Mouse (Mus musculus): ENCODE measurements around the gene Ube3b.

DNA sequence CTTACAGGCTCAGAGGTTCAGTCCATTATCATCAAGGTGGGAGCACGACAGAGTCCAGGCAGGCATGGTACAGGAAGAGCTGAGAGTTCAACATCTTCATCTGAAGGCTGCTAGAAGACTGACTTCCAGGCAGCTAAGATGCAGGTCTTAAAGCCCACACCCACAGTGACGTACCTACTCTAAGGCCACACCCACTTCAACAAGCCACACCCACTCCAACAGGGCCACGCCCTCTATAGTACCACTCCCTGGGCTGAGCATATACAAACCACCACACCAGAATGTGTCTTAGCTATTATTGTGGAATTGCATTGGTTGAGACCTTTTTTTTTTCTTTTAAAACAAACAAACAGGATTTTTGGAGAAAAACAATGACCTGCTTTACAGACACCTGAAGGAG is 34.9 kb upstream of the Ube3b start:
- TF ChIP-seq CTCF (IDR thresholded peaks at IDR 0.05; ENCODE audit: control insufficient read depth, insufficient read depth, insufficient read length) (no peak), MAX (IDR thresholded peaks at IDR 0.05) (no peak), MYOD1 (IDR thresholded peaks at IDR 0.05; ENCODE audit: control insufficient read depth, insufficient read length, low read depth) (no peak), USF1 (IDR thresholded peaks at IDR 0.05; ENCODE audit: low read depth) (no peak), CEBPB (IDR thresholded peaks at IDR 0.05; ENCODE audit: low read depth) (no peak), MYOG (IDR thresholded peaks at IDR 0.05; ENCODE audit: control insufficient read depth, extremely low read depth, insufficient read length) (no peak)
